Mouse (Mus musculus) forebrain, embryonic 13.5 days (tissue): ENCODE results near the gene Arel1. TPM values are rescaled to one million over a fixed set of nuclear protein-coding genes. Genes with fewer than 3 reads are reported as not detected.

Experiments
- ATAC-seq: fragments of 200-750 bp; cut with Nextera tagmentation; 2 replicates; pipeline ENCODE4 v1.8.0; 2017
- H3K27ac ChIP-seq: fragments of 300-500 bp; sonication (generic); 2 replicates; pipeline ENCODE4 v1.5.1; 2015; ENCODE audit warnings: inconsistent platforms, mild to moderate bottlenecking, moderate library complexity
- H3K27me3 ChIP-seq: fragments of 300-500 bp; sonication (generic); 2 replicates; pipeline ENCODE4 v1.6.1; 2015; ENCODE audit warnings: mild to moderate bottlenecking, inconsistent platforms
- H3K36me3 ChIP-seq: fragments of 300-500 bp; sonication (generic); 2 replicates; pipeline ENCODE4 v1.6.1; 2015; ENCODE audit warnings: mild to moderate bottlenecking, inconsistent platforms; ENCODE audit not compliant: poor library complexity, severe bottlenecking
- H3K4me1 ChIP-seq: fragments of 300-500 bp; sonication (generic); 2 replicates; pipeline ENCODE4 v1.6.1; 2015; ENCODE audit warnings: inconsistent platforms
- H3K4me2 ChIP-seq: fragments of 300-500 bp; sonication (generic); 2 replicates; pipeline ENCODE4 v1.6.1; 2015; ENCODE audit warnings: inconsistent platforms, mild to moderate bottlenecking, moderate library complexity
- H3K4me3 ChIP-seq: fragments of 300-500 bp; sonication (generic); 2 replicates; pipeline ENCODE4 v1.5.1; 2015; ENCODE audit warnings: mild to moderate bottlenecking, inconsistent platforms
- H3K9ac ChIP-seq: fragments of 300-500 bp; sonication (generic); 2 replicates; pipeline ENCODE4 v1.6.1; 2015; ENCODE audit warnings: mild to moderate bottlenecking, inconsistent platforms
- H3K9me3 ChIP-seq: fragments of 300-500 bp; sonication (generic); replicated peaks from 2 replicates; pipeline ENCODE4 v1.6.1; 2016; ENCODE audit warnings: inconsistent platforms
- WGBS: fragments of 180-500 bp; shearing (Covaris S2); methylation state at CpG from one replicate; pipeline ENCODE4 v1.1.7; 2015; 5-methylcytosine and 5-hydroxymethylcytosine counted together
- polyA plus RNA-seq: library from polyadenylated mRNA; unstranded; fragments of >200 nt; fragmentation: Nextera tagmentation; extraction: Ambion mirVana; gene quantifications from 2 replicates; pipeline ENCODE4 v1.2.1, GENCODE M21; 2015

Gene Arel1
- polyA plus RNA-seq, 1 experiment from 2014 or later = 22.1 TPM

DNA sequence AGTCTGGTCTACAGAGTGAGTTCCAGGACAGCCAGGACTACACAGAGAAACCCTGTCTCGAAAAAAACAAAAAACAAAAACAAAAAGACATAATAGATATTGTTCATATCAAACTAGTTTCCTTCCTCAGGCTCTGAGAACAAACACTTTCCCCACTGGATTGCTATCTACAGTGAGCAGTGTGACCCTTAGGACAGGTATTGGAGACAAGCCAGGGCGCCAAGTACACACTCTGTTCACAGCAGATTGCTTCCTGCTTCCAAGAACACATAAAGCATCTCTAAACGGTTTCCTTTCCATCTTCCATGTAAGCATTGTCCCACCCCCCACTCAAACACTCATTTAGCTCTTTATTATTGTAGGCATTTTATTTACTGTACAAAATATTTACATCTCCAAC lies 52.9 kb downstream of the Arel1 start:
- no peak for ATAC-seq
- 75% methylated on average over 3 of the region's 3 CpGs for WGBS
- H3K36me3 ChIP-seq = peaks cover 62% of the 10 kb centered on the region

DNA sequence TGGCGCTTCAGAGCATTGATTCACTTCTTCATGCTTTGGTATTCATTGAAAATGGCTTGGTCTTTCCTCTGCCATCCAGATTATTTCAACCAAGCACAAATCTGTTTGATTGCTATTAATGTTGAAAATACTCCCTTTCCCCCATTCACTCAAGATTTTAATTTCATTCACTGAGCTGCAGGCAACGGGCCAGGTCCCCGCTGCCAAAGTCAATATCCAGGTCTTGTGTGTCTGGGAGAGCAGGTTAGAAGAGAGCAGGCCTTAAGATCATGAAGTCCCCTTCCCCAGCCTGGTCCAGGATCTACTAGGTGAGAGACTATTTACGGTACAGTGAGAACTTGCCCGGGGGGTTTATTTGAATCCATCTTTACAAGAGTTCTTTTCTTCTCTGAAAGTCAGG lies 55.7 kb downstream of the Arel1 start:
- Histone ChIP-seq H3K4me1 (peaks cover 23% of the 10 kb centered on the region), H3K4me2 (no peak overlapping the region), H3K9ac (no peak overlapping the region), H3K27me3 (no peaks in the 10 kb centered on the region), H3K9me3 (no peaks in the 10 kb centered on the region; the same call in 1 of the 2 replicates), H3K4me3 (no peak overlapping the region), H3K36me3 (peaks cover 42% of the 10 kb centered on the region), H3K27ac (no peak overlapping the region)
- no peak for ATAC-seq
- 94% methylated on average over 5 of the region's 5 CpGs for WGBS

More for the DNA sequence above, 52.9 kb downstream of the Arel1 start:
- H3K4me1 ChIP-seq = peaks cover 16% of the 10 kb centered on the region
- no peak overlapping the region for H3K4me2 ChIP-seq
- H3K27me3 ChIP-seq = no peaks in the 10 kb centered on the region
- no peak overlapping the region for H3K9ac ChIP-seq
- no peaks in the 10 kb centered on the region for H3K9me3 ChIP-seq
- no peak overlapping the region for H3K27ac ChIP-seq
- H3K4me3 ChIP-seq = no peak overlapping the region

DNA sequence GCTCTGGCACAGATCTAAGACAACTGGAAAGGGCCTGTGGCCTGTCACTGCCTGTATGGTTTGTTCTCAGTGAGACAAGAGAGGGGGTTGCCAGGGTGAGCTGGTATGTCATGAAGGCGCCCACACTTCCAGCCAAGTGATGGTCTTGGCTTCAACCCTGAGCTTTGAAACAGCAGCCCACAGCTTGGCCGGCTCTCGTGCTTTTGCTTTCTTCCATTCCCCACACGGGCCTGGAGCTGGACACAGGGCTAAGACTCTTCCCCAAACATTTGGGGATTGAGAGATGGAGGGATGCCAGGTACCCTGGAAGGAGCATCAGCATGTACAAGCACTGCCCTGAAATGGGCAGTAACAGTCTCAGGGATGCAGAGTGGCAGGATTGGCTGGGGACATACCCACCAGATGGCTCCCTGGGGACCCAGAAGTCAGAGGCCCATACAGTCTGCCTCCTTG lies 58.0 kb downstream of the Arel1 start:
- ATAC-seq = no peak
- peaks cover 19% of the 10 kb centered on the region for H3K36me3 ChIP-seq
- no peak overlapping the region for H3K27ac ChIP-seq

DNA sequence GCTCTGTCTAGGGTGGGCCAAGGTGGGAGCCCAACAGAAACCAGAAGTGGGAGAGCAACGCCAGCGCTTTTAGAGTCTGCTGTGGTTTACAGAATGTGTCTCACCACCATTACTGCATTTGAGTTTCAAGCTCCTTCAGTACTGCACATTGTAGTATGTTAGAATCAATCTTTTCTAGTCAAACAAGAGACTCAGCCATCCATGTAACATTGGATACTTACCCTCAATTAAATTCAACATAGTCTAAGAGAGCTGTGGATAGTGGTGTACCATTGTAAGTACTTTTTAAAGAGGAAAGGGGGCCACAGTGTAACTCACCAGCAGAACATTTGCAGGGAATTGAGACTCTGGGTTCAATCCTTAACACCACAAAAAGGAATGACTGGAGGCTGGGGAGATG lies 59.1 kb downstream of the Arel1 start:
- H3K36me3 ChIP-seq = peaks cover 11% of the 10 kb centered on the region
- H3K27me3 ChIP-seq = no peaks in the 10 kb centered on the region
- no peaks in the 10 kb centered on the region; the same call in 1 of the 2 replicates for H3K9me3 ChIP-seq
- WGBS = 17% methylated on average over 2 of the region's 2 CpGs
- no peak overlapping the region for H3K4me3 ChIP-seq
- peak overlapping the region; percentile 61; the same call in 1 of the 2 replicates for H3K27ac ChIP-seq
- no peak overlapping the region for H3K9ac ChIP-seq
- H3K4me2 ChIP-seq = no peak overlapping the region
- 0 out of 2 replicates have a peak, but pooled peaks have one; percentile 27 for ATAC-seq
- peaks cover 34% of the 10 kb centered on the region for H3K4me1 ChIP-seq

More for the DNA sequence above, 58.0 kb downstream of the Arel1 start:
- WGBS = 80% methylated on average over 4 of the region's 4 CpGs
- no peaks in the 10 kb centered on the region for H3K27me3 ChIP-seq
- H3K4me1 ChIP-seq = peaks cover 26% of the 10 kb centered on the region
- H3K4me2 ChIP-seq = no peak overlapping the region
- H3K9ac ChIP-seq = no peak overlapping the region
- H3K4me3 ChIP-seq = no peak overlapping the region
- H3K9me3 ChIP-seq = no peaks in the 10 kb centered on the region; the same call in 1 of the 2 replicates

DNA sequence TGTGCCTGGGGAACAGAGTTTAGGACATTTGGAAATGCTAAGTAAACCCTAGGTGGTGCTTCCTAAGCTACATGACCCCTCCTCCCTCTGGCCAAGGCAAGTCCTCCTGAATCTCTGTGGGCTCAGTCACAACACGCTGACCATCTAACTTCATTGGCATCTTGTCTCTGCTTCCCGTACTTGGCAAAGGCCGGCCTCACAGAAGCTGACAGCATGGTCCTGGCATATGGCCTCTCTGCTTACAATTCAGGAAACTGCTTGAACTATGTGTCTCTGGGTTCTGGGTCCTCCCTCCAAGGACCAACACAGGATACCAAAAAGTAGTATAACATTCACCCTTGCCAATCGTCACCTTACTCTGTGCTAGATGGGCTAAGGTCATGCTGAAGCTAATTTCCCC lies 60.6 kb downstream of the Arel1 start:
- Histone ChIP-seq H3K4me3 (no peak overlapping the region), H3K9ac (no peak overlapping the region), H3K27me3 (no peaks in the 10 kb centered on the region), H3K27ac (no peak overlapping the region), H3K9me3 (no peaks in the 10 kb centered on the region; the same call in 1 of the 2 replicates), H3K36me3 (no peaks in the 10 kb centered on the region), H3K4me2 (no peak overlapping the region), H3K4me1 (peaks cover 34% of the 10 kb centered on the region)
- WGBS = 97% methylated on average over 4 of the region's 4 CpGs
- ATAC-seq = no peak

DNA sequence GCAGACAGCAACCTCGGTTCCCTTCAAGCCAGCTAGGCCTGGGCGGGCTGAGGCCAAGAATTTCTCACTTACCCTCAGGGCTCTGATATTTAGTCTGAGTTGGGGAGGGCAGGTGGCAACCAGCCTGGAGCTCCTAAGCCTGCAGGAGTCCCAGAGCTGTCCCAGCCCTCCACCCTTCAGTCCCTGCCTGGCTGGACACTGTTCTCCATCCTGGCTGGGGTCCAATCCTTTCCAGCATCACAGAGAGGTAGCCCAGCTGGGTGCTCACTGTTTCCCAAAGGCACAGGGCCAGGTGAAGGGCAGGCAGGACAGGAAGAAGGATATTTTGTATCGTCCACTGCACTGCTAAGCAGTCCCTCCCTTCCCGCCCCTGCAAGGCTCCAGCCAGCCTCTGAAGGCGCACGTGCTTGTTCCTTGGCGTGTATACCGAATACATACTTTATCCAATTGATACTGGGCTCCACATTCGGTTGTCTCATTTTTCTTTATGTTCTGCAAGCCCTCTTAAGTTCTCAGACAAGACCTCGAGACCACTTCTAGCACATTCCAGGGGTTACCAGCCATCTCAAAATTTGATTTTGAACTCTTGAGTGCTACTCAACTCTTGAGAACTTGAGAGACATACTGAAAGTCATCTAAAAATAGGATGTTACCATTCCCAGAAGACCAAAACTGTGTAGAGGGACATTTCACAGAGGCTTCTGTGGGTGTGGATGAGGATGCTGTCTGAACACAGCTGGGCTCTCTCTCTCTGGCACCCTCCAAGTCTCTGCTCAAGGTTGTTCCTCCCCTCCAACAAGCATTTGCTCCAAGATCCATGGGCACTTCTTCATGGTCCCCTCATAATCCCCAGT lies 62.8 kb downstream of the Arel1 start:
- Histone ChIP-seq H3K4me2 (no peak overlapping the region), H3K27ac (0 out of 2 replicates have a peak overlapping the region, but pooled peaks have one; percentile 12)
- peak; percentile 33; the same call in 1 of the 2 replicates for ATAC-seq

DNA sequence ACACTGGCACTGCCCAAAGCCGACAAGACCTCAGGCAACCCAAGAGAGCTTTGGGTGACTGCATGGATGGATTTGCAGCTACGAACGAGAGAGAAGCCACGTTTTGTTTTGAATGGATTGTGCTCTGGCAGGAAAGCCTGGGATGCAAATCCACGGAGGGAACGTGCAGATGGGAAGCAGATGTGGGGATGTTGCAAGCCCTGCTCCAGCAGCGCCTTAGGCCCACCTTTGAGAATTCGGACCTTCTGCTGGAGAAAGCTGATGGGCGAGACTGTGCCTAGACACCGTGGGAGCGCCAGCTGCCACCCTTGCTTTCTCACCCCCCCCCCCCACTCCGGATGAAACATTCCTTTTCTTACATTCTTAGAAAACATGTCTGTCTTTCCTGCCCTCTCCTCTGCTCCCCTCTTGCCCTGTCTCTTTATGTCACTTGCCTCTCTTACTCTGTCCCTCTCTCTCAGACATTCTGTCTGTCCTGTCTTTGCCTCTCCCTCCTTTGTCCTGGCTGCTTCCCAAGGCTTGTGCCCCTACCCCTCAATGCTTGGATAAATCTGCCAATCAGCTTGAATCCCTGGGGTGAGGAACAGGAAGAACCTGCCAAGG lies 63.6 kb downstream of the Arel1 start:
- peak; percentile 36; the same call in 1 of the 2 replicates for ATAC-seq
- Histone ChIP-seq H3K27me3 (no peaks in the 10 kb centered on the region), H3K9me3 (no peaks in the 10 kb centered on the region; the same call in 1 of the 2 replicates), H3K4me2 (no peak overlapping the region), H3K9ac (no peak overlapping the region), H3K4me3 (no peak overlapping the region), H3K36me3 (no peaks in the 10 kb centered on the region), H3K27ac (no peak overlapping the region), H3K4me1 (peaks cover 22% of the 10 kb centered on the region)
- WGBS = 74% methylated on average over 12 of the region's 12 CpGs

More for the DNA sequence above, 62.8 kb downstream of the Arel1 start:
- H3K9me3 ChIP-seq = no peaks in the 10 kb centered on the region; the same call in 1 of the 2 replicates
- no peaks in the 10 kb centered on the region for H3K27me3 ChIP-seq
- H3K9ac ChIP-seq = no peak overlapping the region
- H3K36me3 ChIP-seq = no peaks in the 10 kb centered on the region
- 58% methylated on average over 10 of the region's 10 CpGs for WGBS
- H3K4me3 ChIP-seq = no peak overlapping the region
- H3K4me1 ChIP-seq = peaks cover 29% of the 10 kb centered on the region

DNA sequence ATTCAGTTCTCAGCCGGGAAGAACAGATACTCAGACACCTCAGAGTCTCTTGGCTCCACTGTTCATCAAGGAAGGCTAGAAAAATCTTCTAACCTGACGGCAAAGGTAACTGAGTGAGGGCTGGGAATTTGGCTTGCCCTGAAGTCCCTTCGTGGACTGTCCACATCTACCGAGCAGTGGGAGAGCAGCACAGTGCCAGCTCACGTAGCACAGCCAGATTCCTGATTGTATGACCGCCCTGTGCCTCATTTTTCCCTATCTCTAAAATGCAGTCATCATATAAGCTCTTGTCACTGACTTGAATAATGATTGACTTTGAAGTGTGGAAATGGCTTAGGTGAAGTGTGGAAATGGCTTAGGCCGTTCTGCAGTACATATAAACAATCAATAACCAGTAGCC lies 66.3 kb downstream of the Arel1 start:
- H3K36me3 ChIP-seq = no peaks in the 10 kb centered on the region
- no peaks in the 10 kb centered on the region for H3K9me3 ChIP-seq
- no peak overlapping the region for H3K9ac ChIP-seq
- H3K4me3 ChIP-seq = no peak overlapping the region
- H3K27ac ChIP-seq = no peak overlapping the region
- H3K27me3 ChIP-seq = no peaks in the 10 kb centered on the region
- peaks cover 10% of the 10 kb centered on the region for H3K4me1 ChIP-seq
- H3K4me2 ChIP-seq = no peak overlapping the region
- ATAC-seq = no peak
- WGBS = 72% methylated on average over 7 of the region's 7 CpGs

DNA sequence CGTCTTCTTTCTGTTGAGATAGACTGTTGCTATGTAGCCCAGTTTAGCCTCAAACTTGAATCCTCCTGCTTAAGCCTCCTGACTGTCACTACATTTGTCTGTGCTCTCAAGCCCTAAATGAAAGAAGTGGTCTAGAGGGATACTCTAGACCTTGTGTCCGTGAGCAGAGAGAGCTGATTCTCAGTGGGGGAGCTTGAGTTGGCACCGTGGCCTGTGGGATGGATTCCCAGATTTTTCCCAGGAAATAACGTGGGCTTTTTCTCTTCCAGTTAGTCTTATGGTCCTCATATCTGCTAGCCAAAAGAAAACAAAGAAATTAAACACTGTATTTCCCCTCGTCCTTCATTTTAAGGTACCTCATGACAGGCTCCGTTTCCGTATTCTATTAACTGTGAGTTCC lies 70.4 kb downstream of the Arel1 start:
- Histone ChIP-seq H3K4me2 (no peak overlapping the region), H3K4me3 (no peak overlapping the region), H3K4me1 (no peaks in the 10 kb centered on the region), H3K36me3 (no peaks in the 10 kb centered on the region), H3K27me3 (no peaks in the 10 kb centered on the region), H3K9me3 (no peaks in the 10 kb centered on the region), H3K9ac (no peak overlapping the region), H3K27ac (no peak overlapping the region)
- 77% methylated on average over 7 of the region's 7 CpGs for WGBS
- no peak for ATAC-seq

DNA sequence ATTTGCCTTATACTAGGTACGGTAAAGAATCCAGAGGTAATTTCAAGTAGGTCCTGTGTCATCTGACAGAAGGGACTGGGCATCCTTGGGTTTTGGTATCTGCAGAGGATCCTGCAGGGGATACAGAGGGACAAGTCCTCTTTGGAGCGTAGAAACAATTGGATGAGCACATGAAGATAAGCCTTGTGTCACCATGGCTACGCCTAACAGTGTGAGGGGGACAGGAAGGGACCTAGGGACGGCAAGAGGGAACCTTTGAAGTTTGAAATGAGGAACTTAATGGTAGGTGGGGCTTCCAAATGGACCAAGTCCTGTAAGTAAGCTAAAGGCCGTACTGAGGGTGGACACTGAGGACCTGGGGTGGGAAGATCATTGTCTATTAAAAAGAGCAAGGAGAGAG lies 73.4 kb downstream of the Arel1 start:
- WGBS = 83% methylated on average over 5 of the region's 5 CpGs
- no peaks in the 10 kb centered on the region for H3K4me1 ChIP-seq
- H3K9me3 ChIP-seq = no peaks in the 10 kb centered on the region
- H3K27ac ChIP-seq = no peak overlapping the region
- ATAC-seq = no peak
- H3K27me3 ChIP-seq = no peaks in the 10 kb centered on the region
- no peak overlapping the region for H3K4me2 ChIP-seq
- H3K9ac ChIP-seq = no peak overlapping the region
- no peak overlapping the region for H3K4me3 ChIP-seq
- no peaks in the 10 kb centered on the region for H3K36me3 ChIP-seq

DNA sequence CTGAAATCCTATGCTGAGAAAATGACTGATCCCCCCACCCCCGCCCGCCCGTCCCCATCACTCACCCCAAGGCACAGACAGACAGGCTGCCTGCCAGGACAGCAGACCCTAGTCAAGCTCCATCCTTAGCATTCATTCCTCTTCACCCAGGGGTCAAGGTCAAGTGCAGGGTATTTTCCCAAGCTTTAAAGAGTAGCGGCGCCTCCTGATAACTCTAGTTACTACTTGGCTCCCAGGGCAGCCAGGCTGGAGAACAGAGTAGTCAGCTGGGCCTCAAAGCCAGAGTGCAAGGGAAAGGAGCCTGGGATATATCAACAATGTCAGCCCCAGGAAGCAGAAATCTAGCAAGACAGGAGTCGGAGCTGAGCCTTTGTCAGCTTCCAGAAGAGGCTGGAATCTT lies 74.5 kb downstream of the Arel1 start:
- H3K36me3 ChIP-seq = no peaks in the 10 kb centered on the region
- H3K9ac ChIP-seq = no peak overlapping the region
- WGBS = 91% methylated on average over 6 of the region's 6 CpGs
- no peak overlapping the region for H3K27ac ChIP-seq
- H3K4me2 ChIP-seq = no peak overlapping the region
- no peaks in the 10 kb centered on the region for H3K4me1 ChIP-seq
- ATAC-seq = no peak
- H3K27me3 ChIP-seq = no peaks in the 10 kb centered on the region
- no peaks in the 10 kb centered on the region for H3K9me3 ChIP-seq
- no peak overlapping the region for H3K4me3 ChIP-seq
